Mouse (Mus musculus): Measurements from ENCODE around the gene Zfp518a.

DNA sequence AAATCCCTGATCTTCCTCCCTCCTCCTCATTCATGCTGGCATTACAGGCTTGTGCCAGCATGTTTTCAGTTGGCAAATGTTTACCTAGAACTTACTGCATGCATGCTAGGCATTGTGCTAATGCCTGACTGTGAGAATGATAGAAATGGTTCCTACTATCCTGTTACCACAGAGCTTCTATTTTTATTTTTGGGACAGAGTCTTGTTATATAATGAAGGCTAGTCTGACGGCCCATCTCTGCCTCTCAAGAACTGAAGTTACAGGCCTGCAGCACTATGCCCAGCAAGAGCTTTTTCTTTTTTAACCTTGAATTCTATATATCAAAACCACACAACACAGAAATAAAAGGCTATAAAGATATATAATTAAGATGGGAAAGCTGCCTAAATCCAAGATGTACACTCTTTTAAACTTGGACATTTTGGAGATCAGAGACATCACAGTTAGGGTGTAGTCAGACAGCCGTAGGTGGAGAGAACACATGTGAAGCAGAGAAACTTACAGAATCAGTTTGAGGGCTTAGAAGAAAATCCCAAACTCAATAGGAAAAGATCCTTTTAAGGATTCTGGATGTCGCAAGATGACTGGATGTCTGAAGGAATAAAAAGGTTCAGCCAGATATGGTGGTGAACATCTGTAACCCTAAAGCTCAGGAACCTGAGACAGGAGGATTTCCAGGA, 24.9 kb upstream of the Zfp518a start:
- TF ChIP-seq CTCF (IDR thresholded peaks at IDR 0.05; ENCODE audit: low read depth) (no peak), EP300 (IDR thresholded peaks at IDR 0.05; ENCODE audit: low read depth) (no peak)
